Mouse (Mus musculus) heart, postnatal 25 days (tissue): ENCODE results near the gene Kirrel2. TPM values are rescaled to one million over a fixed set of nuclear protein-coding genes. Genes with fewer than 3 reads are reported as not detected.

Source experiments
- DNase-seq: peaks from one replicate; pipeline ENCODE4 v3.0.0; 2022; ENCODE audit warnings: low spot score
- intact Hi-C: fragments of 180-260 bp; cut with DNase I; formaldehyde crosslinking; loops from one replicate; pipeline ENCODE4 v1.15.1; 2025
- total RNA-seq, 2 experiments: library from RNA; stranded (reverse); gene quantifications; 2 replicates each; pipeline ENCODE4 v1.2.3; 2021

Gene Kirrel2
- total RNA-seq, 2 experiments from 2014 or later = not detected

DNA sequence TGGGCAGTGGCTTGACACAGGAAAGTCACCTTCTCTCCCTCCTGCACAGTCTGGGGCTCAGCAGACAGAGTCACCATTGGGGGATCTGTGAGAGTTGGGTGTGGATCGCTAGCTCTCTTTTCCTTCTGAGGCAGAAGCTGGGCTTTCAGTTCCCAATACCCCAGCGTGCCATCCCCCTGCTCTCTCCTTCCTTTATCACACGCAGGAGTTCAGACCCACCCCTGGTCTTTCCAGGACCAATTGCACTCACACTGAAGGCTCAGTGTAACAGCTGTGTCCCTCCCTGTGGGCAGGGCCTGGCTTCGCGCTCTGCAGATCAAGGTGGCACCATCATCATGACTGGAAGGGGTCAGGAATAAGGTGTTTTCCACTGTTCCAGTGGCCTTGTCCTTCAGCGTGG lies 3.2 kb downstream of the Kirrel2 start:
- intact Hi-C loops = no loop called here
- DNase-seq = no peak

DNA sequence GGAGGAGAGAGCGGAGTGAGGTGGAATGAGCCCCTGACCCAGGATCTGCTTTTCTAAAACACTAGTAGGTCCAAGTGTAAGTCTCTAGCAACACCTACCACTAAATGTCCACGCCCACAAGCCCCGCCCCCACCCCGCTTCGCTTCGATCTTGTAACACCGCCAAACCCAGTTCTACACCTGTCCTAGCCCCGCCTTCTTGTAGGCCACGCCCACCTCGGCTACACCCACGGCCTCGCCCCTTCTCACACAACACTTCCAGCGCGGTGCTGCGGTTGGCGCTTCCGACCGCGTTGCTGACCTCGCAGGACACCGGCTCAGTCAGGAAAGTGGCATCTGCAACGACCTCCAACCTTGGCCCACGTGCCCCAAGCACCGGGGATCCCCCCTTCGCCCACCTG lies 3.7 kb downstream of the Kirrel2 start:
- DNase-seq = no peak
- intact Hi-C loops = no loop called here

DNA sequence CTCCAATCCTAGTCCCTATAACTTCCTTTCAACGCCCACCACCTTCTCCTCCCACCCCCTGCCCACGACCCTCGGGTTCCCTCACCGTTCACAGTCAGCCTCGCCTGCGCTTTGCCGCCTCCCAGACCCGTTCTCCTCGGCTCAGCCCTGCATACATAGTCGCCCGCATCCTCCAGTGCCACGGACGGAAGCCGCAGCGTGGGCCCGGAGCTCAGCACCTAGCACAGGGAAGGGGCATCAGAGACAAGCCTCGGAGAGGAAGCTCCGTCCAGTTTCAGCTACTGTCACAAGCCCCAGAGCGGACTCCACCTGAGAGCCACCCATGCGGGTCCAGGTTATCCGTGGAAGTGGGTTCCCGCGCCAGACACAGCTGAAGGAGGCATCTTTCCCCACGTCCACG lies 4.2 kb downstream of the Kirrel2 start:
- intact Hi-C loops = no loop called here
- DNase-seq = no peak

DNA sequence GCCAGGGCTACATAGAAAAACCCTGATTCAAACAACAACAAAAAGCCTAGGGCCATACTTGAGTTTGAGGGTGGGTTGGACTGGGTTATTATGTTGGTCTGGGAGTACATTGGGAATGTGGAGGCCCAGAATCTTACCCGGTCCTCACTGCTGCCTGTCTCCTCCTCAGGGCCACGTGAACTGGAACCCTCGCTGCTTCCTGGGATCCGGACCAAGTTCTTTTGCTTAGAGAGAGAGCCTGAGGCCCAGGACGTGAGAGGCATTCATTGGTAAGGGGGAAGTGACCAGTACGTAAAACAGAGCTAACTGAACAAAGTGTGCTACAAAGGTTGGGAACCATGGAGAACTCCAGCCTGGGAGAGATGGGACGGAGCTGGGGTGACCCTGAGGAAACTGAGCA lies 7.2 kb downstream of the Kirrel2 start:
- no peak for DNase-seq
- intact Hi-C loops = no loop called here

DNA sequence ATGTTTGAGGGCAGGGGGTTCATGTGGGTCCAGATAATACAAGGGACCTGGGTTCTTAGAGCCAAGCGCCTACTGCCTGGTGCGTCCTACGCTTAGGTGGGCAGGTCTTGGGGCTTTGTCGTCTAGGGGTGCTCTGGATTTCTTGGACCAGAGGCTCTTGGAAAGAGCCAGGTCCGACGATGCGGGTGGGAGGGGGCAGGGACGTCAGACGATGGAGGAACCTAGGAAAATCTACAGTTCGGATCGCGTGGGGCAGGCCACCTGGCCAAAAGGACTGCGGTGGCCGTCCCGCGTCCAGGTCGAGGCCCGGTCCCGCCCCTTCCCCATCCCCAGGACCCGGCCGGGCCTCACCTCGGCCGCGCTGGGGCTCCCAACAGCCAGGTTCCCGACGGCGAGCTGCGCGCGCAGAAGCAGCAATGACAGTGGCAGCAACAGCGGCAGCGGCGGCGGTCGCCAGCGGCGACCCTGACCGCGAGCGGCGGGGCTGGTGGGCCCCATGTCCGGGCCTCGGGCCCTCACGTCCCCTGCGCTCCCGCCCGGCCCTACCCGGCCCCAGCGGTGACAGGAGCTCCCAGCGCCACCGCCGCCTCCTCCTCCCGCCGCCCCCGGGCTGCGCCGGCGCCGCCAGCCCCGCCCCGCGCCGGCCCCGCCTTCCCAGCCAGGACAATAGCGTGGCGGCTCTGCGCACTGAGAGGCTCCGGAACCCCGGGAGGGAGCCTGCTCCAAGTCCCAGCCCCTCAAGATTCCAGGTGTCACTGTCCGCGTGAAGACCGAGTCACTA lies 12.3 kb downstream of the Kirrel2 start, which contains the start of gene Aplp1:
Aplp1 (minus strand) TSS at position 565 of the 781 bp plus-strand sequence.
- no peak for DNase-seq
- intact Hi-C loops = loop anchor here (5.0 kb wide), 1 partner anchor 47 kb away; the partner anchor contains the start of gene Prodh2

DNA sequence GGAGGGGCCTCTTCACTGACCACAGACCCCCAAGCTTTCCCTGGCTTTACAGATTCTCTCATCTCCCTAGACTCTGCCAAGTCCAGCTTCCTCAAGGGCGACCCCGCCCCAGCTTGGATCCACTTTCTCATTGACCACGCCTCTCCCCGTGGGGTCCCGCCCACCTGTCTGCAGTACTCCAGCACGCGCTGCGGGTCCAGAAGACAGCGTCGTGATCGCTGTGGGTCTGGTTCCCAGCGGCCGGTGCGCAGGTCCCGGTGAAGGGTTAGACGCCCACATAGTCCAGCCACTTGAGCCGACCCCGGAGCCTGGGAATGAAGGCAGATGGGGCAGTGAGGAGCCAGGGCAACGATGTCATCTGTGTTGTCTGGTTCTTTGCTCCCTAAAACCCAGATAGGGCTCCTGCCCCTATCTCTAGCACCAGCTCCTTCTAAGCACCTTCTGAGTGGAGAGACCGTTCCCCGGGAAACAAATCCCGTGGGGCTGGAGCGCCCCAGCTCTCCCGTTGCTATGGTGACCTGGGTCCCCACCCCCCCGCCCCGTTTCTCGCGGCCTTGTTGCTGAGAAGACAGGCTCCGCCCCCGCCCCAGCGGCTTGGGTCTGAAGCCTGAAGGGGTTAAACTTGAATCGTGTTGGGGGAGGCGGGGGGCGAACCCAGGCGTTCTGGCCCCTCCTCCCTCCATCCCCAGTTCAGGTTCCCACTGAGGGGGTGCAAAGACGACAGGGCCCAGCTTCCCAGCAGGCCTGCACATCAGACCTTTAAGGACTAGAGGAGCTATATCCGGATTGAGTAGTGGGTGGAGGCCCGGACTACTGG lies 13.1 kb downstream of the Kirrel2 start:
- no peak for DNase-seq

DNA sequence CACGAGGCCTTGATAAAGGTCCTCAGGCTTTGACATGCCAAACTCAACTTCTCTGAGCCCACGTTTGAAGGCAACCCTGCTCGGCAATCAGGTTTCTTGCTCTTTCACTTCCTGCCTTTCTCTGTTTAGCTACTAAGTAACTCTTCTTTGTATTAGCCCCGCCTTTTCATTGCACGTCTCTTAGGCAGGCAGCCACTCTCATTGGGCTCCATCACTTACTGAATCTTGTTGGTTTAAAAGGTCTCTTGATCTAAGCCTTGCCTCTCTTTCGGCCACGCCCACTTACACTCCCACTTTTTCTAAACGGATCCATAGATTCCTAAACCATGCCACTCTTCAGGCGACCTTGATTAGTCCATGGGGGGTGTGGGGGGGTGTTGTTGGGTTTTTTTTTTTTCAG lies 13.8 kb downstream of the Kirrel2 start:
- no peak for DNase-seq
- intact Hi-C loops = loop anchor here (5.0 kb wide), 1 partner anchor 49 kb away; the partner anchor contains the start of gene Prodh2

More for the DNA sequence above, 13.1 kb downstream of the Kirrel2 start:
- intact Hi-C loops = loop anchor here (5.0 kb wide), 1 partner anchor 48 kb away; the partner anchor contains the start of gene Prodh2

DNA sequence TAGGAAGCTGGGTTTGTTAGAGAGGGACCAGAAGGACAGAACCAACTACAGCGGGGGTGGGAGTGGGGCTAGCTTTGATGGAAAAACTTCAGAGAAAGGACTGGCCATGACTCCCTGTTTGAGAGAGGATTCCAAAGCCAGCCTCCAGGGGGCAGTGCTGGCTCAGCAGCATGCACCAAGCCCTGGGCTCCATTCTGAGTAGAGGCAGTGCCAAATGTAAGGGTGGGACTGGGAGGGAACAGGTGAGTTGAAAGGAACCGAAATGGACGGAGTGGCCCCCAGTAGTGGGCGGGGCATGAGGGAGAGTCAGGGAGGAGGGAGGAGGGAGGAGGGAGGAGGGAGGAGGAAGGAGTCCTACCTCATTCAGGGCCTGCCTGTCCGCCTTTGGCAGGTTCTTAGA lies 16.8 kb downstream of the Kirrel2 start:
- no peak for DNase-seq

DNA sequence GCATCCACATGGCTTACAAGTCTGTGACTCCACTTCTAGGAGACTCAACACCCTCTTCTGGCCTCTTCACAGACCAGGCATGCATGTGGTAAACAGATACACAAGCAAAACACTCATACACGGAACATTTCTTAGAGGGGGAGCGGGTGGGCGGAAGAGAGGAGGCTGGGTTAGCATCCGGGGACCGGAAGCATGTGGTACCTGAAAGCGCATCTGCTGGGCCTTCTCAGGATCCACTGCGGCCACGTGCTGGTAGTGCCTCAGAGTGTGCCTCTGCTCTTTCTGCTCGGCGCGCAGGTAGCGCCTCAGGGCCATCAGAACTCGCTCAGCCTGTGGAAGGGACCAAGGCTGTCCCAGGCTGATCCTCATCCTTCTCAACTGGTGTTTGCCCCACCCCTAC lies 17.8 kb downstream of the Kirrel2 start:
- intact Hi-C loops = loop anchor here (5.0 kb wide), 1 partner anchor 53 kb away; the partner anchor contains the start of gene Prodh2
- no peak for DNase-seq

More for the DNA sequence above, 16.8 kb downstream of the Kirrel2 start:
- intact Hi-C loops = loop anchor here (5.0 kb wide), 1 partner anchor 52 kb away; the partner anchor contains the start of gene Prodh2

DNA sequence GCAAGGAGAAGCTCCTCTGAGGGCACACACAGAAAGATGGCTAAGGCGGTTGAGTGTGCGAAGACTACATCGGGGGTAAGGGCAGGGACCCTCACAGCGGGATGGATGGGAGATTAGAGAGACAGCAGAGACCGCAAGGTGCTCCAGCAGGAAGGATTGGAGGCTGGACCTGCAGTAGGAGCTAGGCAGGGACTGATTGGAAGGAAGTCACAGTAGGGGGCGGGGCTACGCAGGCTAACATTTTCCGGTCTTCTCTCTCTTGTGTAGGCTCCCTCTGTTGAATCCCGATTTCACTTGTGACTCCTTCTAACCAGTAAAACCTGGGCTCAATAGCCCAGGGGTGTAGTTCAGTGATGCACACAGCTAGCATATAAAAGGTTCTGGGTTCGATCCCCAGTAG lies 20.6 kb downstream of the Kirrel2 start:
- no peak for DNase-seq
- intact Hi-C loops = no loop called here

DNA sequence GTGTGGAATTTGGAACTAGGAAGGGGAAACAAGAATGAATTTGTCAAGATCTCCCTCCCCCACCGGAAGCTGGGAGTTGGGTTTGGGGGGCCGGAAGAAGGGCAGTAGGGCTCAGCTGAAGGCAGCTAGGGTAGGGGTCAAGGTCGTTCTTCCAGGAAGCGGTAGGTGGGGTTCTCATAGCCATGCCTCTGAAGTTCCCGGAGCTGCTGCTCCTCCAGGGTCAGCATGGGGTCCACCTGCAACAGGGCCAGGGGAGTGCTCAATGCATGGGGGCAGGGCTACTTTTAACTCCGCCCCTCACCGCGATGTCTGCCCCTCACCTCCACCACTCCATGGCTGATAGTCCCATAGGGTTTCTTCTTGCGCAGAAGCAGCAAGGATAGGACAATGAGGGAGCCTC lies 22.3 kb downstream of the Kirrel2 start:
- no peak for DNase-seq
- intact Hi-C loops = no loop called here

DNA sequence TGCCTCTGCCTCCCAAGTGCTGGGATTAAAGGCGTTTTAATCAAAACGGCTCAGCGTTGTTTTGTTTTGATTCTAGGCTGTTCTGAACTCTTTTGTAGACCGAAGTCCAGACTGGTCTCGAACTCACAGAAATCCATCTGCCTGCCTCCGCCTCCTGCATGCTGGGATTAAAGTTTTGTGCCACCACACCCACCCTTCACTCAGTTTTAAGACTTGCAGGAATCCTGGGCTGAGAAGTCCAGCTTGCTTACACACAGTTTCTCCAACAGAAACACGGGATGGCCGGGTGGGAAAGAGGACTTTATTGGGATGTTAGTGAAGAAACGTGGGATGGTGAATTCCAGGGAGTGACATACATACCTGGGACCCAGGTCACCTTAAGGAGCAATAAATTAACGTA lies 22.8 kb downstream of the Kirrel2 start:
- no peak for DNase-seq
- intact Hi-C loops = no loop called here

DNA sequence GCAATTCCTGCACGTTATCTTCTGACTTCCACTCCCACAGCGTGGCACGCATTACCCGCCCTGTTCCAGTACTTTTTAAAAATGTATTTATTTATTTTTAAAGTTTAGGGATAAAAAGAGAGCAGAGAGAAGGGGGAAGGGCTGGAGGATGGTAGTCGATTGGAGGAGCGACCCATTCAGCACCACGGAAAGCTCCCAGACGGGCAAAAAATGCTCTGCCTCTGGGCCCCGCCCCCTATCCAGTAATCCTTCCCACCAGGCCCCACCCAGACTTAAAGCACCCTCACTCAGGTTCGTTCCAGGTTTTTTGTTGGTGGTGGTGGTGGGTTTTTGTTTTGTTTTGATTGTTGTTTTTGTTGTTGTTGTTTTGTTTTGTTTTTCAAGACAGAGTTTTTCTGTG lies 23.3 kb downstream of the Kirrel2 start:
- no peak for DNase-seq
- intact Hi-C loops = no loop called here

DNA sequence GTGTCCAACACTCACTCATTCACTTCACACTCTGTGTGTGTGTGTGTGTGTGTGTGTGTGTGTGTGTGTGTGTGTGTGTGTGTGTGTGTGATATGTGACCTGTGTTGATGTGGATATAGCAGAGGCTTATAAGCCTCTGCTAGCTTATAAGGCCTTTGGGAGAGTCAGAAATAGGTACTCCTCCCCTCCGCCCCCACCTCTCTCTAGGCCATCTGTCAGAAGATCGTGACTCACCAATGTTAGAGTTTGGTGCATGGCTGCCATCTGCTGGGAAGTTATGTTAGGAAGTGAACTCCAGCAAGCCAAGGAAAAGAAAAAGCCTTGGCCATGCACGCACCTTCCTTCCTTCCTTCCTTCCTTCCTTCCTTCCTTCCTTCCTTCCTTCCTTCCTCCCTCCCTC lies 25.7 kb downstream of the Kirrel2 start:
- intact Hi-C loops = loop anchor here (1.0 kb wide), 1 partner anchor 58 kb away; no protein-coding TSS in a partner anchor

DNA sequence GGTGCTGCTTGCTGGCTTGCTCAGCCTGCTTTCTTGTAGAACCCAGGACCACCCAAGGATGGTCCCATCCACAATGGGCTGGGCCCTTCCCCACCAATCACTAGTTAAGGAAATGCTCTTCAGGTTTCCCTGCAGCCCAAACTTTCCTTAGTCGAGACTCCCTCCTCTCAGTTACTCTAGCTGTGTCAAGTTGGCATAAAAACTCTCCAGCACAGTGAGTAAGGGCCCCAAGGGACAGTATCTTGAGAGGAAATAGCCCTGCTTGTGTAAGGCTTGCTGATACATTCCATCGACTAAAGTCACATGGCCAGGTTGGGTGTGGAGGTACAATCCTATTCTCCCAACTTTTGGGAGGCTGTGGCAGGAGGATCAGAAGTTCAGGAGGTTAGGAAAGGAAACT lies 27.3 kb downstream of the Kirrel2 start:
- DNase-seq = no peak
- intact Hi-C loops = no loop called here

More for the DNA sequence above, 25.7 kb downstream of the Kirrel2 start:
- DNase-seq = no peak

DNA sequence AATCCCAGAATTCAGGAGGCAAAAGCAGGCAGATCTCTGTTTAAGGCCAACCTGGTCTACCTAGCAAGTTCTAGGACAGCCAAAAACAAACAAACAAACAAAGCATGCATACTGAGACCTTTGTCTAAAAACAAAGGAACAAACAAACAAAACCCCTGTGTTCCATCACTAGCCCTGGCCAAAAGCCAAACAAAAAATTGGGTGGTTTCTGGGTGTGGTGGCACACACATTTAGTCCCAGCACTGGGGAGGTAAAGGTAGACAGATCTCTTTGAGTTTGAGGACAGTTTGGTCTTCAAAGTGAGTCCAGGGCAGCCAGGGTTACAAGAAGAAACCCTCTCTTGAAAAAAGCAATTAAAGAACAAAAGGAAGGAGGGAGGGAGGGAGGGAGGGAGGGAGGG lies 28.2 kb downstream of the Kirrel2 start:
- no peak for DNase-seq
- intact Hi-C loops = no loop called here

DNA sequence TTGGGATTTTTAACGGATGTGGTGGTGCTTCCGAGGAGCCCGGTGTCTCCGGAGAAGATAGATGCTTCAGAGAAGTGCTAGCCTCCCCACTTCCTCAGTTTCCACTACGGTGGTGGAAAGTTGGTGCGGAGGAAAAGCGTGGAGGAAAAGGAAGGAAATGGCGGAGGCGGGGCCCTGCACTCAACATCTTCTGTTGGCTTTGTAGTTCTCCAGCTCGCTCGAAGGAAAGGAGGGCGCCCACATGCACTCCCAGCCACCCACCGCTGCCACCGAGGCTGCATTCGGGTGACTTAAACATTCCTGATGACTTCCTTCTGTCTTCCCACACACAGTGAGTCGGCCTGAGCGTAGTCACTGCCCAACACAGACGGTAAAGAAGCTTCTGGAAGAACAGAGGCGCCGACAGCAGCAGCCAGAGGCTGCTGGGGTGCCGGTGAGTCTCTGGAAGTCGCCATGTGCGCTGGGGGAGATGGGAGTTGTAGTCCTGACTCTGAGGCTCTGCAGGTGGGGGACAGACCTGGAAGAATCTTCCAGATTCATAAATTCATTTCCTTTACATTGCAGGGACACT lies 34.3 kb downstream of the Kirrel2 start:
- DNase-seq = no peak
- intact Hi-C loops = no loop called here

DNA sequence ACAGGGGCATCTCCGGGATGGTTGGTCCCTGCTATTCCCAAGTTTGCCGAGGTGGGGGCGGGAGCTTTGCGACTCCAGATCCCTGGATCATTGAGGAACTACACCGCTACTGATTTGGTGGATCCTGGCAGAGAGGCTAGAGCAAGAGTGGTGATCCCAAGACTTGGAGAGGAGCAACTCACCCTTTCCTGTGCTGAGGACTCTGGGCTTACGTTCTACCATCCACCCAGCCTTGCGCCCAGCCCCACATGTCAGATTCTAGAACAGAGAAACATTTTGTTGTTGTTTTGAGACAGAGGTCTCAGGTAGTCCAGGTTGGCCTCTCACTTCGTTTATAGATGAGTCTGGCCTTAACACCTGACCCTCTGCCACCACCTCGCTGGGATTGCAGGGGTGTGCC lies 34.9 kb downstream of the Kirrel2 start:
- no peak for DNase-seq
- intact Hi-C loops = no loop called here

DNA sequence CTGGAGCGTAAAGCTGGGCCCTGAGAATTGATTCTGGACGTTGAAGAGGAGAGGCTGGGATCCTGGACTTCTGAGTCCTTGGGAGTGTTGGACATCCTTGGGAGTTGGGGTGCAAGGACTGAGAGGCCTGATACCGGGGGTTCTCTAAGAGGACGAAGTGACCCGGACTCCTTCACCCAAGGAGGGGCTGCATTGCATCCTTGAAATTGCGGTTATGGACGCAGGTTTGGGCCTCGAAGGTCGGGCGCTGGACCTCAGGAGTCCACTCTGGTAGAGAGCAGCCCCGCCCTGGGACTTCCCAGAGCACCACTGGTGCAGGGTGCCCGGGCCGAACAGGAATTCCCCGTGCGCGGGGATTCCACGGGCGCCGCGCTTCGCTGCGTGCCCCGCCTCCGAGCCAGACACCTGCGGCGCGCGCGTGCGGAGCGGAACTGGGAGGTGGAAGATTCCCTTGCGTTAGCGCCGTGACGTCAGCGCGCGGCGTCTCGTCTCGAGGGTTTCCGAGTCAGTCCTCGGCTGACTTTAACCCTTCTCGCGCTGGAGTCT lies 35.5 kb downstream of the Kirrel2 start:
- intact Hi-C loops = no loop called here
- DNase-seq = peak; percentile 60
